In genomic region chr6:34066790-34067189, GRCm38 (mm10) we compare ENCODE assay signal across 17 mouse cellular contexts. TPM values are rescaled to one million over a fixed set of nuclear protein-coding genes. Genes with fewer than 3 reads are reported as not detected.
"Had no signal": no experiment of that assay in that cellular context is flagged by ENCODE, and none has a peak within 500 bp of the region (broad histone marks: within the 10 kb centered on the region; RNA-seq: fewer than 3 reads in every experiment).

No protein-coding gene starts in this region.

- H3K36me3 ChIP-seq: neural tube, embryonic 13.5 days; neural tube, embryonic 15.5 days; stomach, embryonic 15.5 days had no signal

- DNase-seq: retina, postnatal 1 day; right cerebral cortex, adult 18-20 months; right cerebral cortex, postnatal 14 days; right cerebral cortex, postnatal 25 days; right cerebral cortex, postnatal 4 days; spleen, adult 18-20 months; thymus, adult 18-20 months; thymus, adult 2 months; thymus, postnatal 14 days; thymus, postnatal 25 days; thymus, postnatal 36 days; thymus, postnatal 4 days had no signal

- H3K4me2 ChIP-seq: neural tube, embryonic 13.5 days; neural tube, embryonic 15.5 days; stomach, embryonic 15.5 days had no signal

- H3K27ac ChIP-seq: neural tube, embryonic 13.5 days; neural tube, embryonic 15.5 days; stomach, embryonic 15.5 days; stomach, postnatal 0 days had no signal

- H3K9ac ChIP-seq: neural tube, embryonic 13.5 days; neural tube, embryonic 15.5 days; stomach, embryonic 15.5 days had no signal

- H3K4me1 ChIP-seq: neural tube, embryonic 13.5 days; neural tube, embryonic 15.5 days; stomach, embryonic 15.5 days had no signal

- H3K4me3 ChIP-seq: neural tube, embryonic 13.5 days; neural tube, embryonic 15.5 days; stomach, embryonic 15.5 days had no signal

- H3K9me3 ChIP-seq: neural tube, embryonic 13.5 days; neural tube, embryonic 15.5 days; stomach, embryonic 15.5 days had no signal

- H3K27me3 ChIP-seq: neural tube, embryonic 13.5 days; neural tube, embryonic 15.5 days; stomach, embryonic 15.5 days had no signal

RNA-seq across cellular contexts. Expression of gene Lrguk, which starts 37.5 kb away (rescaled TPM):
- polyA plus RNA-seq: small intestine, adult 2 months had no signal
